Mouse (Mus musculus): Measurements from ENCODE around the gene Gm10376. TPM values are rescaled to one million over a fixed set of nuclear protein-coding genes. Genes with fewer than 3 reads are reported as not detected.
"Not testable (repeated sequence)": the region's sequence is repeated elsewhere in the genome, so short reads cannot be mapped to it uniquely, and the experiment has no call there.

The Gm10376 gene
- not detected in 2 replicates for polyA plus RNA-seq (2014; fragmentation: Nextera tagmentation; extraction: Ambion mirVana)

GRCm38 (mm10) chr14:43015528-43015927, at the start of gene Gm10376:
TSS of gene Gm10376 (minus strand) at chr14:43015628.
- H3K4me2 ChIP-seq (replicated peaks; ENCODE audit: low read depth, low read length); H3K36me3 ChIP-seq (ENCODE audit: control insufficient read depth, insufficient read depth, low read length); H3K27ac ChIP-seq (ENCODE audit: low read depth, low read length); H3K4me3 ChIP-seq (ENCODE audit: low read depth, low read length); H3K4me1 ChIP-seq (replicated peaks; ENCODE audit: control insufficient read depth, insufficient read depth, low read length); ATAC-seq (ENCODE audit: low FRiP score); H3K27me3 ChIP-seq (ENCODE audit: control insufficient read depth, insufficient read depth, low read length); H3K9me3 ChIP-seq (ENCODE audit: control insufficient read depth, low read length); DNase-seq (ENCODE audit: low spot score); H3K9ac ChIP-seq (ENCODE audit: low read depth, low read length): not testable (repeated sequence)

DNA sequence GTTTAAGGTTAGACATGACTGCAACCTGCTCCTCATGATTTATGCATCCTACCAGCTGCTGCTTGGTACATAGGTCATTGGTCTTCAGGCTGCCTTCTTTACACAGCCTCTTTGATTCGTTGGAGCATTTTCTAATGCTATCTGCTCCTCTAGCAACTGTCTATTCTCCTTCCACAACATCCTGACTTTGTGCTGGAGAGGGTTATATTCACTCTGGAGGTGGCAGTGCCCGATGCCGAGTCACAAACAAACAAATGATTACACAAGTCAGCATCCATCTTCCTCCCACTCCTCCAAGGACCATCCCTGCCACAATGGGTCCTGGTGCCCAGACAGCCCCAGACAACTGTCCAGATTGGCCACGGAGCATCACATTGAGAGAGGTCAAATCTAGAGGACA, 44.8 kb upstream of the Gm10376 start:
- H3K36me3 ChIP-seq (ENCODE audit: control insufficient read depth, insufficient read depth, low read length); H3K27me3 ChIP-seq (ENCODE audit: control insufficient read depth, insufficient read depth, low read length); H3K4me3 ChIP-seq (ENCODE audit: low read depth, low read length); H3K4me1 ChIP-seq (replicated peaks; ENCODE audit: control insufficient read depth, insufficient read depth, low read length); H3K9ac ChIP-seq (ENCODE audit: low read depth, low read length); DNase-seq (ENCODE audit: low spot score); H3K4me2 ChIP-seq (replicated peaks; ENCODE audit: low read depth, low read length); ATAC-seq (ENCODE audit: low FRiP score); H3K9me3 ChIP-seq (ENCODE audit: control insufficient read depth, low read length); H3K27ac ChIP-seq (ENCODE audit: low read depth, low read length): not testable (repeated sequence)
- WGBS, result 73% methylated on average over 4 of the region's 4 CpGs

DNA sequence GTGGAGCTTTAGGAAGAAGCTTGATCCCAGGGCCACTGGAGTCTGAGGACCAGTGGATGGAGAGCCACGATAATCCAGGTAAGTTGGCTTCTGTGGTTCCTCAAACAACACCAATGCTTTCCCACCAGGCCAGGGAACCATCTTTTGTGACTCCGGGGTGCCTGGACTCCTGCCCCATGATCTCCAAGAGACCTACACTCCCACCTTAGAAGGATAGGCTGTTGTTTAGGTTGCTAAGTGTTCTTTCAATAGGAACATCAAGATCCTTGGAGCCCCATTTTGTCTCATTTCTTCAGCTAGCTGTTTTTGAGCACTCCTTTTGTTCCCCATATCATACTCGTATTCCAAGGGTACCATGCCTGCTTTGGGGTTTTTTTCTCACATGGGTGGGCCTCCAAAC, 42.6 kb upstream of the Gm10376 start:
- DNase-seq (ENCODE audit: low spot score); H3K36me3 ChIP-seq (ENCODE audit: control insufficient read depth, insufficient read depth, low read length); ATAC-seq (ENCODE audit: low FRiP score); H3K4me1 ChIP-seq (replicated peaks; ENCODE audit: control insufficient read depth, insufficient read depth, low read length); H3K27ac ChIP-seq (ENCODE audit: low read depth, low read length); H3K9me3 ChIP-seq (ENCODE audit: control insufficient read depth, low read length); H3K4me3 ChIP-seq (ENCODE audit: low read depth, low read length); H3K4me2 ChIP-seq (replicated peaks; ENCODE audit: low read depth, low read length); H3K27me3 ChIP-seq (ENCODE audit: control insufficient read depth, insufficient read depth, low read length); H3K9ac ChIP-seq (ENCODE audit: low read depth, low read length): not testable (repeated sequence)
- WGBS, result 92% methylated on average over 3 of the region's 3 CpGs

DNA sequence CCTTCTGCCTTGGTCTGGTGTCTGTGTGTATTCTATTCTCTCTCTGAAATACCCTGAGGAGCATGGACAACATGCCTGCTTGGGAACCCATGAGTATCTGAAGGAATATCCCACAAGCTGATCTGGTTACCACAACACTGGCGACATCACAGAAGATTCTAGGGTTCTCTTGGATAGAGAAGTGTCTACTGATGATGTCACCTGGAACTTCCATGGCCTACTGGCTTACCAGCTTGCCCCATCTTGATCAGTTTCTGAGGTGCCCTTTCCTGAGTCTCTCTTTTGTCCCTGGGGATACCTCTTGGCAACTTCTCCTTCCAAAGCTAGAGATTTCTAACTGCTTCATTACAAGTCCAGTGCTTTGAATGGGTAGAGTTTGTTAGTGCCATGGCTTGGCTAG, 21.9 kb downstream of the Gm10376 start, which contains the start of gene Gm8082:
Gene Gm8082 (minus strand): TSS at position 101 of the 400 bp plus-strand sequence.
- not testable (repeated sequence) for H3K36me3 ChIP-seq (ENCODE audit: control insufficient read depth, insufficient read depth, low read length); H3K4me3 ChIP-seq (ENCODE audit: low read depth, low read length); H3K4me2 ChIP-seq (replicated peaks; ENCODE audit: low read depth, low read length); H3K27ac ChIP-seq (ENCODE audit: low read depth, low read length); H3K4me1 ChIP-seq (replicated peaks; ENCODE audit: control insufficient read depth, insufficient read depth, low read length); ATAC-seq (ENCODE audit: low FRiP score); H3K9me3 ChIP-seq (ENCODE audit: control insufficient read depth, low read length); DNase-seq (ENCODE audit: low spot score); H3K27me3 ChIP-seq (ENCODE audit: control insufficient read depth, insufficient read depth, low read length); H3K9ac ChIP-seq (ENCODE audit: low read depth, low read length)
- no CpG with 5 or more reads among the region's 1 CpGs for WGBS

Other genes with a start within 250 kb of the Gm10376 start
- not detected in 2 replicates for gene Gm3015, start 246.8 kb downstream of the Gm10376 start, polyA plus RNA-seq (2014; fragmentation: Nextera tagmentation; extraction: Ambion mirVana)
- gene Gm10377, start 217.6 kb downstream of the Gm10376 start, polyA plus RNA-seq (2014; fragmentation: Nextera tagmentation; extraction: Ambion mirVana), result not detected in 2 replicates
- not detected in 2 replicates for gene Gm21977, start 162.2 kb downstream of the Gm10376 start, polyA plus RNA-seq (2014; fragmentation: Nextera tagmentation; extraction: Ambion mirVana)
- gene Gm8082, start 22.0 kb downstream of the Gm10376 start, polyA plus RNA-seq (2014; fragmentation: Nextera tagmentation; extraction: Ambion mirVana), result not detected in 2 replicates
- gene Gm8094, start 61.0 kb upstream of the Gm10376 start, polyA plus RNA-seq (2014; fragmentation: Nextera tagmentation; extraction: Ambion mirVana), result not detected in 2 replicates
- not detected in 2 replicates for gene Gm8104, start 85.0 kb upstream of the Gm10376 start, polyA plus RNA-seq (2014; fragmentation: Nextera tagmentation; extraction: Ambion mirVana)
- not detected in 2 replicates for gene Gm7233, start 164.2 kb upstream of the Gm10376 start, polyA plus RNA-seq (2014; fragmentation: Nextera tagmentation; extraction: Ambion mirVana)
- gene Gm8122, start 219.7 kb upstream of the Gm10376 start, polyA plus RNA-seq (2014; fragmentation: Nextera tagmentation; extraction: Ambion mirVana), result not detected in 2 replicates
- not detected in 2 replicates for gene Gm8126, start 243.0 kb upstream of the Gm10376 start, polyA plus RNA-seq (2014; fragmentation: Nextera tagmentation; extraction: Ambion mirVana)

Measured in hindbrain, embryonic 11.5 days (tissue).